Mouse (Mus musculus): ENCODE data around the gene Tceal5. TPM values are rescaled to one million over a fixed set of nuclear protein-coding genes. Genes with fewer than 3 reads are reported as not detected.

The Tceal5 gene
- polyA plus RNA-seq, 1 experiment from 2014 or later, result 33.3 TPM

DNA sequence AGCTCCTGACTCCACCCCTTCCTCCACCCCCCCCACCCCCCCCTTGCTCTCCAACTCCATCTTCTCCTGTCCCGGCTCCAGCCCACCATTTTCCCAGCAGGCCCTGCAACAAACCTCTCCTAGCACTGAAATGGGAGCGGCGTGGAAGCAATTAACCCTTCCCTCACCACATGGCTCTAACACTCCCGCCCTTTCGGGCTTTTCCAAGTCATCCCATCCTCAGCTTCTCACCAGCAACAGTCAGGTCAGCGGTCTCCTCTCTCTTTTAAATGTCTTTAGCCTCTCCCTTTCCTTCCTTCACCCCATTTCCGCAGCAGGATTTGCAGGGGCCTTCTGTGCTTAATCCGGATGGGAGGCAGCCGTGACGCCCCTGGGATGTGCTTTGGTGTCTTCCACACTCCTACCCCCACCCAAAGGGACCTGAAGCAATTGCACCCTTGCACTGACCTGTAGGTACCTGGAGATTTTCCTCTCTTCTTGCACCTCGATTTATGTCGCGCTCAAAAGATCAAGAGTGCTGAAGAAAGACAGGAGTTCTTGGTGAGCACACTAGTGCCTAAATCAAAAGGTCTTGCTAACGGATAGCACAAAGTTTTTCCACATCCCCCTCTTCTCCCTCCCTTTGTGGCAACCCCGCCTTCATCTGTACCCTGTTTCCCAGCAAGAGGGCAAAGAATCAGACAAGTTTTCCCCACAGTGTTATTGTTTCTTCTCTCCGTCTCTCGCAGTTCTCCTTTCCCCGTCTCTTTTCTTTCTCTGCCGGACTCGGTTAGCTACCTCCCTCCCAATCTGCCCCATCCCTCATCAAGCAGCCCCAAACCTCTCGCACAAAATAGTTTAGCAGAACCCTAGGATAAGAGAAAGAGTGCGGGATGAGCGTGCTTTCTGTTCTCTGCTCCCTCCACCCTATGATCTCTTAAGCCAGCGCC lies 32.2 kb downstream of the Tceal5 start:
- 29% methylated on average over 24 of the region's 24 CpGs for WGBS
- Histone ChIP-seq H3K9ac (peak overlapping the region; percentile 50), H3K4me2 (peak overlapping the region; percentile 49), H3K36me3 (replicated peaks) (no peaks in the 10 kb centered on the region), H3K4me3 (peak overlapping the region; percentile 56), H3K27me3 (replicated peaks) (no peaks in the 10 kb centered on the region), H3K9me3 (no peaks in the 10 kb centered on the region), H3K4me1 (peaks cover 3% of the 10 kb centered on the region; the same call in 1 of the 2 replicates), H3K27ac (peak overlapping the region; percentile 86)
- peak; percentile 84 for ATAC-seq (replicated peaks)

- H3K4me3 ChIP-seq, result peak overlapping the region; percentile 56
- peaks cover 3% of the 10 kb centered on the region; the same call in 1 of the 2 replicates for H3K4me1 ChIP-seq
- H3K36me3 ChIP-seq (replicated peaks), result no peaks in the 10 kb centered on the region
- no peak overlapping the region for H3K27ac ChIP-seq
- no peaks in the 10 kb centered on the region for H3K9me3 ChIP-seq
- peak overlapping the region; percentile 49 for H3K4me2 ChIP-seq
- WGBS, result 66% methylated on average over 10 of the region's 10 CpGs
- H3K27me3 ChIP-seq (replicated peaks), result no peaks in the 10 kb centered on the region
- ATAC-seq (replicated peaks), result no peak
- no peak overlapping the region for H3K9ac ChIP-seq
These were observed 33.1 kb downstream of the Tceal5 start for GRCm38 (mm10) chrX:136170625-136171024.

Small RNA genes within 50 kb of the gene (microRNA-seq; reads per million reads assigned to microRNA genes)
- not detected for gene Mir6383

Other genes with a start within 250 kb of the Tceal5 start
- gene Arxes2, start 210.1 kb downstream of the Tceal5 start, polyA plus RNA-seq (2015; fragmentation: Nextera tagmentation; extraction: Ambion mirVana), result 299 and 305 TPM in 2 replicates
- gene Arxes1, start 170.5 kb downstream of the Tceal5 start, polyA plus RNA-seq (2015; fragmentation: Nextera tagmentation; extraction: Ambion mirVana), result 153 and 164 TPM in 2 replicates
- gene Bex2, start 135.6 kb downstream of the Tceal5 start, polyA plus RNA-seq (2015; fragmentation: Nextera tagmentation; extraction: Ambion mirVana), result 787 TPM in 2 replicates
- not detected in 2 replicates for gene Nxf3, start 118.6 kb downstream of the Tceal5 start, polyA plus RNA-seq (2015; fragmentation: Nextera tagmentation; extraction: Ambion mirVana)
- gene Bex4, start 64.9 kb downstream of the Tceal5 start, polyA plus RNA-seq (2015; fragmentation: Nextera tagmentation; extraction: Ambion mirVana), result 136 and 147 TPM in 2 replicates
- 112 and 114 TPM in 2 replicates for gene Tceal8, start 31.5 kb downstream of the Tceal5 start, polyA plus RNA-seq (2015; fragmentation: Nextera tagmentation; extraction: Ambion mirVana)
- 2.7 and 3.2 TPM in 2 replicates for gene Tceal7, start 10.9 kb upstream of the Tceal5 start, polyA plus RNA-seq (2015; fragmentation: Nextera tagmentation; extraction: Ambion mirVana)
- gene Bex1, start 11.6 kb upstream of the Tceal5 start, polyA plus RNA-seq (2015; fragmentation: Nextera tagmentation; extraction: Ambion mirVana), result 272 and 277 TPM in 2 replicates
- 248 and 258 TPM in 2 replicates for gene Tceal9, start 41.2 kb upstream of the Tceal5 start, polyA plus RNA-seq (2015; fragmentation: Nextera tagmentation; extraction: Ambion mirVana)
- 659 and 684 TPM in 2 replicates for gene Bex3, start 66.4 kb upstream of the Tceal5 start, polyA plus RNA-seq (2015; fragmentation: Nextera tagmentation; extraction: Ambion mirVana)

Data from midbrain, embryonic 15.5 days (tissue).